Mouse (Mus musculus) layer of hippocampus, adult 8-10 months (tissue): Measurements from ENCODE around the gene Gsc. TPM values are rescaled to one million over a fixed set of nuclear protein-coding genes. Genes with fewer than 3 reads are reported as not detected.
"Not testable (repeated sequence)": the region's sequence is repeated elsewhere in the genome, so short reads cannot be mapped to it uniquely, and the experiment has no call there.

ENCODE experiments used
- DNase-seq, 2 experiments: peaks; one replicate each; pipeline ENCODE4 v3.0.0; 2022; ENCODE audit warnings: low spot score in 2 of 2
- total RNA-seq, 4 experiments: library from RNA; stranded (reverse); gene quantifications; 2 replicates each; pipeline ENCODE4 v1.2.4; 2022

Gsc gene
- total RNA-seq, 4 experiments from 2014 or later = not detected

DNA sequence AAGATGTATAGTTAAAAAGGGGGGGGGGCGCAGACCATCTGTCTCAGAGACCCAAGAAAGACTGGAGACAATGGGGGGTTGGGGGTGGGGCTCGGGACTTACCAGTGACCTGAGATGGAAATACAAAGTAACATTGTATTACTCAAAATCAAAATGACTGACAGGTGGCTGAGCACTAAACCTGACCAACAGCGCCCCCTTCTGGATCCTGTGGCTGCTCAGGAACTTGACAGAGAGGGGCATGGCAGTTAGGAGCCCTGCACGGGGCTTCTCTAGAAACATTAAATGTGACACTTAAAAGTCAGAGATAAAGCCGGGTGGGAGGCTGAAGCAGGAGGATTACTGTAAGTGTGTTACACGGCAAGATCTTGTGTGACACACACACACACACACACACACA is 13.8 kb downstream of the Gsc start:
- DNase-seq = no peak

DNA sequence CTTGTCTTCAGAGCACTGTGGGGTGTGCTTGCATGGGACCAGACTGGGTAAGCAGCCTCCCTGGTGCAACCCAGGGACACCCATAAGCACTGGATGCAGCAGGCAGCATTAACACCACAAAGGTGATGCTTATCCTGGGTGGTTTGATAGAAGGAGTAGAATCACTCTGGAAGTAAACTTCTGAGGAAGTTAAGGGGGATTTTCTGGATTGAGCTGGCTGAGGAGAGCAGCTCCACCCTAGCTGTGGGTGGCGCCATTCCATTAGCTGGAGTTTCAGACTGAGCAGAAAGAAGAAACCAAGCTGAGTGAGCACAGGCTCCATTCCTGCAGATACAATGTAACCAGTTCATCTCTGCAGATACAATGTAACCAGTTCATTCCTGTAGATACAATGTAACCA is 20.1 kb downstream of the Gsc start:
- no peak for DNase-seq

DNA sequence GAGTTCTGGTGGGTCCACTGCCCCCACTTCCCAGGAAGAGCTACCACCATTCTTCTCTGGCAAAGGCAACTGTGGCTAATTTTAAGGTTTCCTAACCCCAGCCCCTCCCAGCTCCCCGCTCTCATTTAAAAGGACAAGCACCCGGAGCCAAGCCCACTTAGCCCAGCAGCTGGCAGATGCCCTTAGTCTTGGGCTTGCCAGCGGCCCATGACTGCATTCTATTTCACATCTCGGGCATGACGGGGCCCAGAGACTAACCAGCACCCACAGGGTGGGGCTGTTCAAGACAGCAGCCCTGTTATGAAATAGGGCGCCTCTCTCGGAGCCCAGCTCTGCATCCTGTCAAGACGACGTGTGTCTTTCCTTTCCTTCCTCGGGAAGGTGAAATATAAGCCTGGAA is 22.9 kb downstream of the Gsc start:
- DNase-seq = no peak

DNA sequence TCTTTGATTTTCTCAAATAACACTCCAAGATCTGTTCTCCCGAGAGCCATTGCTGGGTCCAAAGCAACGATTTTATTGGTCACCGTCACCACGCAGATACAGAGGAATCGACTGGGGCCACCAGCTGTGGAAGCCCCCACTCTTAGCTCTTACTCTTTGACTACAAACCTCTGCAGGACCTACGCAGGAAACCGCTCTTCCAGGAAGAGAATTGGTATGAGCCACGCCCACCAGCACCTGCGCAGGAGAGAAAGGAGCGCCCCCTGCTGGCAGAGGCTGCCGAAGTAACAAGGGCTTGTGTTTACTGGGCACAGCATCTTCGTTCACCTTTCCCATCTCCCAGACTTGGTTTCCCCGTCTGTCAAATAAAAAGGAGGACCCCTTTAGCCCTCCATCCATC is 25.0 kb downstream of the Gsc start:
- peak in 1 of 2 experiments; percentile 26 for DNase-seq

DNA sequence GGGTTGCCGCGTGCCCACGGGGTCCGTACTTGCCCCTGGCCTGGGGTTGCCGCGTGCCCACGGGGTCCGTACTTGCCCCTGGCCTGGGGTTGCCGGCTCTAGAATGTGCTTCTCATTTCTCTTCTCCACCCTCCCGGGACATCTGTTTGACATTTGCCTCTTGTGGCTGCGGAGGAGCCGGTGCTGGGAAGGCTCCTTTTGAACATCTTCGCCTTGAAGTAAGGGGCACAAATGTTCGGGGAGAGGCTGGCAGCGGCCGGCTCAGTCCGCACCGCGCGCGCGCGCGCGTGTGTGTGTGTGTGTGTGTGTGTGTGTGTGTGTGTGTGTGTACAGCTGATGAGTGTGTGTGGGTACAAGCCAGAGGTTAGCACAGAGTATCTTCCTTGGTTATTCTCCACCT is 26.1 kb downstream of the Gsc start:
- DNase-seq = not testable (repeated sequence)

DNA sequence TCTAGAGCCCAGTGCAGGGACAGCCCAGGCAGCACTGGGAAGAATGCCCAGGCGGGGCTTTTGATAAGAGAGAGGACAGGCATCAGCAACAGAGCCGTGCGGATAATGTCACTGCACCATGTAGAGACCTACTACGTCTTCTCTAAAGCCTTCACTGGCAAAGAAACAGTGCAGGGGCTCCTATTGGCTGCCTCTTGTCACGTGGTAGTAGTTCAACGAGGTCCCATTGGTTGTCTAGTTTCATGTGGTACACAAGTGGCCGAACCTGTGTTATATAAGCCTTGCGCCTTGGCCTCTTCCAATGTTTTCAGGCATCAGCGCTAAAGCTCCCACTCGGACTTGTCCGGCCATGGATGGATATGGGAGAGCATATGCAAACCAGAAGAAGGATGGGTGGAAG is 29.4 kb downstream of the Gsc start:
- DNase-seq = no peak

DNA sequence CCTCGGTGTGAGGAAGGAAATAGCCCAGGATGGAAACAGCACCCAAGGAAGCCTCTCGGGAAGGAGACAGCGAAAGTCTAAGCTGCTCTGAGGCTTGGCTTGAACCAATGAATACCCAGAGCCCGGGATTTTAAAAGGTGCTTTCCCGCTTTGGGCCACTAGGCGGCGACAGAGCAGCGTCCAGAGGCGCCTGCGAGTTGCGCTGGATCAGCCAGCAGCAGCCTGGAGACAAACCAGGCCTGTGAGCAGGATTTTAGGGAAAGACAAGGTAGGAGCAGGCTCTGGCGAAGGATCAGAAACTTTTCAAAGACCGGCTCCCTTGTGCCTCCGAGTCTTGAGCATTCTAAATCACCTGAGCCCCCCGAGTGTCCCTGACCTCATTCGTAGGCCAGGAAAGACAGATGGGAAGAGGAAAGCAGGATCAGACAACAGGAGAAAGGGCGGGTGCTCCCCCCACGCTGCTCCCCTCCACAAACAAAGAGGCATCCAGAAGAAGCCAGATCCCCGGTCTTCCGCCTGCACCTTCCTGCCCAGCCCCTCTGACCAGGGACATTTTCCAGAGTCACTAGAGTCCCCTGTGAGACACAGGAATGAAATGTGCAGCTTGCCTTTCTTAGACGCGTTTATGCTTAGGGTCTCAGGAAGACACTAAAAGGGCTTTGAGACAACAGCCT is 32.9 kb downstream of the Gsc start:
- DNase-seq = peak; percentile 78 to 93

DNA sequence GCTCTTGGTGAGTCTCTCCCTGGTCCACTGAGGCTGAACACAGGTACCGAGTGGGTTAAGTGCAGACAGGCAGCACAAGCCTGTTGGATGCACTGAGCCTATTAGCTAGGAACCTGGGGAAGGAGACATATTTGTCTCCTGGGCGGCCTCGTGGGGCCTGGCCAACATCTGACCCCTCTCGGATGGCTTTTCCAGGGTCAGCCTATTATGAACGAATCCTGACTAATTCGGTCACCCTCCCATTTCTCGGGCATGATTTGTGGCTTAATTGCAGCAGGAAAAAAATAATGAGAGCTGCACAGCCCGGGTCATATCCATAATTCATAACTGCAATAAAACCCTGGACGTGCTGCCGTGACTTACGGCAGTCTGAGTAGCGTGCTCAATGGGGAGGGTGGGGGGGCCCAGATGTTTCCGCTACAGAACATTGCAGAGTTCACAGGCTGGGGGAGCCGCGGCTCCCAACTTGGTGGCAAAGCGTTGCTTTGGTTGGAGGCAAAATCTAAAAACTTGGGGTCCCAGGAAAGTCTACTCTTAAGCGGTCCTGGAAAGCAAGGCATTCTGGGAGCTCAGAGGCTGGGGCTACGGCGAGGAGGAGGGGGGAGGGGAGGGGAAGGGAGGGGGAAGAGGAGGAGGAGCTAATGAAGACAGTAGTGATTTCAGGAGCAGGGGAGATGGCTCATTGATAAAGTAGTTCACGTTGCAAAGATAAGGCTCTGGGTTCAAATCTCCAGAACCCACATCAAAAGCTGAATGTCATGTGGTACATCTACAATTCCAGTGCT is 39.0 kb downstream of the Gsc start:
- no peak for DNase-seq

DNA sequence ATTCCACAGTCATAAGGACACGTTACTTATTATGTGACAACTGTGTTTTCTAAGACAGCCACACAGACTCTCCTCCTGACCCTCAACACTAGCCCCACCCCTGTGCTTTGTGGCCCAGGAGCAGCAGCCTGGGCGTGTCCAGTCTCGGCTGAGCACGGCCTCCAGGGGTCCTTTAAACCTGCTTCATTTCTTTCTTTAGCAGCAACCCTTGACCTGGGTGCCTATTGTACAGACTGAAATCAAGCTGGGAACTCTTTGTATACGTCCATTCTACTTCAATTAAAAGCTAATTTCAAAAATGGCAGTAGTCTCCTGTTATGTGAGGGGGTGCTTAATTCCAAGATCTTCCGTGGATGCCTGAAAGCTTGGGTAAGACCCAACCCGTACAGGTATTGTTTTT is 39.9 kb downstream of the Gsc start:
- no peak for DNase-seq

DNA sequence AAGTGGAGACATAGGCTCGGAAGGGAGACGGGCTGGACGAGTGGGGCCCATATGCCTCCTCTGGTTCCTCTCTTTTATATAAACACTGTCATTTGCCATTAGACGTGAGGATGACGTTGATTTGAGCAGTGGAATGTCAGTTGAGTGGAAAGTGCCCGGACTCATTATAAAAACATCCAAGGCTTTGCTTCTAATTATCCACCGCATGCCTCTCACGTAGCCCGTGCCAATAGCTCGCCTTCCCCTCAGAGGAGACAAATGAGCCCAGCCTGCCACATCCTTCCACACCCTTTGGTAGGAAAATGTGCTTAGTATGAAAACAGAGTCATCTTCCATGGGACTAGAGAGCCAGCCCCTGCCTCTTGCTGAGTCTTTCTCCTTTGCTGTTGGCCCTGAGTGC is 41.8 kb downstream of the Gsc start:
- no peak for DNase-seq

DNA sequence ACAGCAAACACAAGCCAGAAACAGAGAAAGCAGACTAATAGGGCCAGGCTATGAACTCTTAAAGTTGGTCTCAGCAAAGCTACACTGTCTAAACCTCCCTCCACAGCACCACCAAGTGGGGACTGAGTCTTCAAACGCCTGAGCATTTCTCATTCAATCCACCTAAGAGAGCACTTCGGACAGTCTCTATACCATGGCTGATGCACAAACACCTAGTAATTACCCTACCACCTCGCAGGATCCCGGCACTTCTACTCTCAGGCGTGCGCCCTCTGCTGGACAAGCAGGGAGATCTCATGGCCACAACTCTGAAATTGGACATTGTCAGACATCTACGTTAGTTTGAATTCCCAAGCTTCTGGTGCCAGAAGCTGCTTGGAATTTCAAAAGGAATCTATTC is 46.2 kb downstream of the Gsc start:
- DNase-seq = peak in 1 of 2 experiments; percentile 25

DNA sequence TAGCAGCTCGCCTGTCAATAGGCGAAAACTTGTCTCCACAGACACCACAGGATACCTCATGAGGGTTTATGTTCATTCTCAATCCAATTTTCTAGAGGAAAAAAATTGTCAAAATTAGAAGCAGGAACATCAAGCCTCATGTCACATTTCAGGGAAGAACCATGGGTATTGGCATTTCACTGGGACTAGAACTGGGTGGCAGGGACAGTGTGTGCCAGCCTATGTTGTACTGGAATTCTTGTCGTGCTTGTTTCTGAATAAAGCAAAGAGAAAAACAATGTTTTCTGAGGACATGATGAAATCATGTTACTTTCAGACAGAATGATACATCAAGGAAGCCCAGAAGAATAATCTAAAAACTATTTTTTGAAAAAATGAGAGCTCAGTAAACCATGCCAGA is 47.5 kb downstream of the Gsc start:
- peak in 1 of 2 experiments; percentile 35 for DNase-seq

DNA sequence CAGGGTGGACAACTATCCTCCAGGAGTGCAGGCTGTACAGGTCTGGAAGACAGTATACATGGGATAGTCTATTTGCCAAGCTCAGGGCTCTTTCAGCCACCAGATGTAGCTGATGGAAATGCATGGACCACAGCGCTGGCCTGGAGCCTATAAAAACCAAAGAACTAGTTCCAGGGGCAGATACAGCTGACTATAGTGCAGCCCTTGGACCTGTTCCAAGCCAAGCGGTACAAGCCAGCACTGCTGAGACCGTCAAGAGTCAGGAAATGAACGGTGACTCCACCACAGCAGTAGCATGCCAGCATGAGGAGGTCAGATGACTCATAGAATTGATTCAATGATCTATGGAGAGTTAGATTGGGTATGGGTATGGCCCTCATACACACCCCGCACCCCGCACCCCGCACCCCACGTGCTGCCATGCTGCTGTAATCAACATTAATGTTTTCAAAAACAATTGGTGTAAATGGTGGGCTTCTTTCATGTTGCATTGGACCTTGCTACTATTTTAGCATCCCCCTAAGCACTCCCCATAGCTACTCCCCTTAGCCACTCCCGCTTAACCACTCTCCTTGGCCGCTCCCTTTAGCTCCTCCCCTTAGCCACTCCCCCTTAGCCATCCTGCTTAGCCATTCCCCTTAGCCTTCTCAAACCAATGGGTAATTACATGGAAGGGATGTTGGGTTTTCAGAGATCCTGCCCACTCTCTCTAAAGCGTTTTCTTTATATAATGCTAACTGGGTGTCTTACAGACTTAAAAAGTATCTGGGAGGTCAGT is 50.3 kb downstream of the Gsc start:
- no peak for DNase-seq

Other genes starting within 250 kb of the Gsc start
- gene Serpina3g, start 237.1 kb downstream of the Gsc start, total RNA-seq = 1 to 10 TPM; 1.9 to 3.1 (median 2.4) TPM
- 1 to 10 TPM; 1.2 to 2.3 (median 1.7) TPM for gene Serpina3i, start 210.2 kb downstream of the Gsc start, total RNA-seq
- gene Serpina3j, start 158.8 kb downstream of the Gsc start, total RNA-seq = not detected
- gene Serpina3k, start 134.8 kb downstream of the Gsc start, total RNA-seq = not detected
- gene Serpina3m, start 134.8 kb downstream of the Gsc start, total RNA-seq = 1 to 10 TPM in 1 of 4 experiments, under 1 TPM in 2, not detected in 1; 0.83 to 1.3 (median 0.97) TPM
- gene Serpina3n, start 66.6 kb downstream of the Gsc start, total RNA-seq = 100 to 1,000 TPM in 2 of 4 experiments, 10 to 100 TPM in 2; 66.0 to 259 (median 118) TPM